ENCODE assay signal across 24 mouse cellular contexts in genomic region chr6:35028023-35028422, GRCm38 (mm10). TPM values are rescaled to one million over a fixed set of nuclear protein-coding genes. Genes with fewer than 3 reads are reported as not detected.
A peak's percentile ranks its signal among the peaks of the same experiment; 100 is the strongest.
DNase-seq lines count a peak whose midpoint lies in the region; ATAC-seq and TF ChIP-seq lines count a peak whose summit lies in the region.
"Had no signal": no experiment of that assay in that cellular context is flagged by ENCODE, and none has a peak within 500 bp of the region (broad histone marks: within the 10 kb centered on the region; RNA-seq: fewer than 3 reads in every experiment).

No protein-coding gene starts in this region.

- no peak overlapping the region for H3K9ac ChIP-seq in midbrain, postnatal 0 days (replicated peaks; ENCODE audit: low read length, poor library complexity, severe bottlenecking)
- H3K9ac ChIP-seq in midbrain, embryonic 14.5 days (replicated peaks; ENCODE audit: low read length) = no peak overlapping the region
- no peak overlapping the region for H3K9ac ChIP-seq in forebrain, embryonic 16.5 days (replicated peaks; ENCODE audit: low read depth, low read length)
- H3K9ac ChIP-seq: heart, embryonic 15.5 days; liver, embryonic 12.5 days; liver, postnatal 0 days; midbrain, embryonic 12.5 days; neural tube, embryonic 13.5 days had no signal

- ATAC-seq in midbrain, postnatal 0 days (ENCODE audit: low FRiP score) = no peak
- ATAC-seq in midbrain, embryonic 14.5 days (ENCODE audit: low FRiP score, low TSS enrichment) = no peak
- peak; percentile 65 for ATAC-seq in forebrain, embryonic 16.5 days
- no peak for ATAC-seq in frontal cortex, adult (ENCODE audit: low TSS enrichment)
- ATAC-seq: liver, embryonic 12.5 days; liver, postnatal 0 days had no signal

- H3K27ac ChIP-seq in layer of hippocampus, adult 2 months = peak overlapping the region; percentile 10; the same call in 1 of the 2 replicates
- H3K27ac ChIP-seq in midbrain, postnatal 0 days (ENCODE audit: low read depth, low read length) = peak overlapping the region; percentile 6; the same call in 1 of the 2 replicates
- no peak overlapping the region for H3K27ac ChIP-seq in midbrain, embryonic 14.5 days (replicated peaks; ENCODE audit: low read depth, low read length)
- no peak overlapping the region for H3K27ac ChIP-seq in forebrain, embryonic 16.5 days (ENCODE audit: low read length)
- H3K27ac ChIP-seq: heart, embryonic 10.5 days; heart, embryonic 15.5 days; liver, embryonic 12.5 days; midbrain, embryonic 12.5 days; neural tube, embryonic 13.5 days had no signal

- no peak for DNase-seq in layer of hippocampus, adult 2 months (ENCODE audit: low spot score in 2 of 2)
- DNase-seq in layer of hippocampus, adult 9-10 months (ENCODE audit: low spot score) = no peak
- DNase-seq in midbrain, postnatal 0 days (ENCODE audit: low spot score) = no peak
- no peak for DNase-seq in midbrain, embryonic 14.5 days
- DNase-seq in spleen, postnatal 10 days (ENCODE audit: low spot score in 2 of 2) = no peak
- DNase-seq: adrenal gland, adult 8-10 months; B cell, adult 2 months; kidney, adult 18-20 months; kidney, postnatal 36 days; layer of hippocampus, postnatal 36 days; left cerebral cortex, postnatal 4 days; liver, postnatal 0 days; lung, postnatal 14 days; right cerebral cortex, postnatal 25 days; thymus, postnatal 14 days had no signal

- no peak for TF ChIP-seq CTCF in layer of hippocampus, adult 2 months (conservative IDR thresholded peaks at IDR 0.05)
- TF ChIP-seq CTCF in midbrain, postnatal 0 days (IDR thresholded peaks at IDR 0.05) = no peak

- H3K4me3 ChIP-seq in layer of hippocampus, adult 2 months = no peak overlapping the region
- no peak overlapping the region for H3K4me3 ChIP-seq in midbrain, postnatal 0 days (ENCODE audit: low read depth, low read length)
- no peak overlapping the region for H3K4me3 ChIP-seq in midbrain, embryonic 14.5 days (replicated peaks; ENCODE audit: low read depth, low read length)
- no peak overlapping the region for H3K4me3 ChIP-seq in forebrain, embryonic 16.5 days (replicated peaks; ENCODE audit: low read length)
- H3K4me3 ChIP-seq: heart, embryonic 10.5 days; heart, embryonic 15.5 days; liver, embryonic 12.5 days; midbrain, embryonic 12.5 days; neural tube, embryonic 13.5 days had no signal

- H3K9me3 ChIP-seq in midbrain, postnatal 0 days (ENCODE audit: low read length) = no peaks in the 10 kb centered on the region
- no peaks in the 10 kb centered on the region for H3K9me3 ChIP-seq in midbrain, embryonic 14.5 days (ENCODE audit: control insufficient read depth, low read length)
- H3K9me3 ChIP-seq in forebrain, embryonic 16.5 days (ENCODE audit: control insufficient read depth, low read length) = no peaks in the 10 kb centered on the region
- H3K9me3 ChIP-seq: heart, embryonic 10.5 days; heart, embryonic 15.5 days; liver, embryonic 12.5 days; midbrain, embryonic 12.5 days; neural tube, embryonic 13.5 days had no signal

- WGBS in midbrain, postnatal 0 days = 83% methylated on average over 2 of the region's 2 CpGs
- WGBS in midbrain, embryonic 14.5 days = 91% methylated on average over 2 of the region's 2 CpGs
- WGBS in forebrain, embryonic 16.5 days = 28% methylated on average over 2 of the region's 2 CpGs

- H3K36me3 ChIP-seq in midbrain, postnatal 0 days (ENCODE audit: insufficient read depth, low read length) = peaks cover under 1% of the 10 kb centered on the region; the same call in 1 of the 2 replicates
- 0 out of 2 replicates have a peak, but pooled peaks cover 3% of the 10 kb centered on the region for H3K36me3 ChIP-seq in midbrain, embryonic 14.5 days (ENCODE audit: control insufficient read depth, insufficient read depth, low read length)
- H3K36me3 ChIP-seq in forebrain, embryonic 16.5 days (ENCODE audit: control insufficient read depth, insufficient read depth) = no peaks in the 10 kb centered on the region
- H3K36me3 ChIP-seq: heart, embryonic 15.5 days; midbrain, embryonic 12.5 days had no signal

- H3K27me3 ChIP-seq in midbrain, postnatal 0 days (ENCODE audit: insufficient read depth, low read length) = no peaks in the 10 kb centered on the region
- no peaks in the 10 kb centered on the region for H3K27me3 ChIP-seq in midbrain, embryonic 14.5 days (ENCODE audit: control insufficient read depth, insufficient read depth, low read length)
- H3K27me3 ChIP-seq in forebrain, embryonic 16.5 days (replicated peaks; ENCODE audit: control insufficient read depth, insufficient read depth, low read length) = no peaks in the 10 kb centered on the region
- H3K27me3 ChIP-seq: heart, embryonic 15.5 days; liver, embryonic 12.5 days; midbrain, embryonic 12.5 days; neural tube, embryonic 13.5 days had no signal

- H3K4me1 ChIP-seq in midbrain, postnatal 0 days (ENCODE audit: insufficient read depth, low read length) = no peaks in the 10 kb centered on the region
- no peaks in the 10 kb centered on the region for H3K4me1 ChIP-seq in midbrain, embryonic 14.5 days (ENCODE audit: control insufficient read depth, insufficient read depth, low read length)
- H3K4me1 ChIP-seq in forebrain, embryonic 16.5 days (replicated peaks; ENCODE audit: control insufficient read depth, insufficient read depth, low read length) = peaks cover 6% of the 10 kb centered on the region

- no peak overlapping the region for H3K4me2 ChIP-seq in midbrain, postnatal 0 days (ENCODE audit: low read depth, low read length, poor library complexity, severe bottlenecking)
- no peak overlapping the region for H3K4me2 ChIP-seq in midbrain, embryonic 14.5 days (ENCODE audit: low read length)
- no peak overlapping the region for H3K4me2 ChIP-seq in forebrain, embryonic 16.5 days (ENCODE audit: low read length)
- H3K4me2 ChIP-seq: heart, embryonic 15.5 days; liver, embryonic 12.5 days; midbrain, embryonic 12.5 days; neural tube, embryonic 13.5 days had no signal

RNA-seq across cellular contexts. Expression of gene Slc23a4, which starts 39.8 kb away (rescaled TPM):
- total RNA-seq in layer of hippocampus, adult 2 months (2021) = 1 to 10 TPM in 1 of 2 experiments, under 1 TPM in 1; 0.88 to 1.2 TPM
- total RNA-seq in midbrain, postnatal 0 days (2014; rRNA removed) = 1.1 and 1.2 TPM in 2 replicates
- 0.43 and 0.87 TPM in 2 replicates for polyA plus RNA-seq in midbrain, postnatal 0 days (2015; fragmentation: Nextera tagmentation; extraction: Ambion mirVana)
- polyA plus RNA-seq in midbrain, embryonic 14.5 days (2014; fragmentation: Nextera tagmentation; extraction: Ambion mirVana) = 0.75 and 0.80 TPM in 2 replicates
- 0.76 and 0.85 TPM in 2 replicates for polyA plus RNA-seq in forebrain, embryonic 16.5 days (2015; fragmentation: Nextera tagmentation; extraction: Ambion mirVana)
- total RNA-seq: gastrocnemius, adult 8-10 months had no signal
- polyA plus RNA-seq: embryonic facial prominence, embryonic 11.5 days had no signal

Comparison
In these comparisons a context has a peak if more than half of its experiments do, and no peak if none do; other contexts are left out.
1. H3K27ac ChIP-seq: peak in layer of hippocampus, adult 2 months (single experiment) and midbrain, postnatal 0 days (single experiment); none in midbrain, embryonic 14.5 days (single experiment) and forebrain, embryonic 16.5 days (single experiment).